Mouse (Mus musculus): Measurements from ENCODE around the gene Lasp1. TPM values are rescaled to one million over a fixed set of nuclear protein-coding genes. Genes with fewer than 3 reads are reported as not detected.

The Lasp1 gene
- polyA plus RNA-seq, 1 experiment from 2014 or later: 246 TPM

- H3K27me3 ChIP-seq: no peaks in the 10 kb centered on the region
- ChIA-PET POLR2A (interaction anchor here (1.0 to 15.1 kb wide), 4 partner anchors 9 to 19 kb away, joined by 3 to 133 read pairs (median 6); partner anchors contain the start of gene Lasp1), CTCF (interaction anchor here (7.5 kb wide), 1 partner anchor 8 kb away, joined by 32 read pairs; no protein-coding TSS in a partner anchor)
- in situ Hi-C loops (cut with MboI; ENCODE audit: low pct_unique_long_range_greater_than_20kb): no loop called here
- DNase-seq (ENCODE audit: low read depth, low spot score) (no peak), ATAC-seq (no peak)
- TF ChIP-seq CTCF (IDR thresholded peaks at IDR 0.05): no peak
Measured at GRCm38 (mm10) chr11:97809235-97810121, 10.7 kb downstream of the Lasp1 start.

- in situ Hi-C loops (cut with MboI; ENCODE audit: low pct_unique_long_range_greater_than_20kb): no loop called here
- CTCF ChIA-PET: interaction anchor here (7.5 kb wide), 1 partner anchor 9 kb away, joined by 32 read pairs; no protein-coding TSS in a partner anchor
- no peak for TF ChIP-seq CTCF (IDR thresholded peaks at IDR 0.05)
- H3K27me3 ChIP-seq: no peaks in the 10 kb centered on the region
- ATAC-seq (no peak), DNase-seq (ENCODE audit: low read depth, low spot score) (no peak)
- POLR2A ChIA-PET: interaction anchor here (2.3 to 15.1 kb wide), 2 partner anchors 10 kb away, joined by 8 to 133 read pairs; partner anchors contain the start of gene Lasp1
Measured at GRCm38 (mm10) chr11:97810356-97810755, 11.6 kb downstream of the Lasp1 start.

- ATAC-seq (no peak), DNase-seq (ENCODE audit: low read depth, low spot score) (no peak)
- in situ Hi-C loops (cut with MboI; ENCODE audit: low pct_unique_long_range_greater_than_20kb): no loop called here
- no peak for TF ChIP-seq CTCF (IDR thresholded peaks at IDR 0.05)
- POLR2A ChIA-PET: interaction anchor here (0.7 to 15.1 kb wide), 4 partner anchors 10 to 531 kb away, joined by 3 to 133 read pairs (median 6); partner anchors contain the start of gene Lasp1
- CTCF ChIA-PET: interaction anchor here (0.8 to 7.5 kb wide), 2 partner anchors 10 to 24 kb away, joined by 3 to 32 read pairs; no protein-coding TSS in a partner anchor
- no peaks in the 10 kb centered on the region for H3K27me3 ChIP-seq
Measured at GRCm38 (mm10) chr11:97810970-97811369, 12.2 kb downstream of the Lasp1 start.

GRCm38 (mm10) chr11:97811569-97812362 is 13.0 kb downstream of the Lasp1 start:
- no peak for TF ChIP-seq CTCF (IDR thresholded peaks at IDR 0.05)
- no peak for ATAC-seq
- POLR2A ChIA-PET: interaction anchor here (0.7 to 15.1 kb wide), 5 partner anchors 9 to 532 kb away, joined by 3 to 133 read pairs (median 4); partner anchors contain the start of gene Lasp1

GRCm38 (mm10) chr11:97812491-97812921 is 13.7 kb downstream of the Lasp1 start:
- ATAC-seq: no peak
- in situ Hi-C loops (cut with MboI; ENCODE audit: low pct_unique_long_range_greater_than_20kb): no loop called here
- H3K27me3 ChIP-seq: no peaks in the 10 kb centered on the region
- CTCF ChIA-PET: interaction anchor here (1.6 to 7.5 kb wide), 2 partner anchors 11 to 15 kb away, joined by 4 to 32 read pairs; no protein-coding TSS in a partner anchor
- no peak for TF ChIP-seq CTCF (IDR thresholded peaks at IDR 0.05)
- DNase-seq (ENCODE audit: low read depth, low spot score): no peak
- POLR2A ChIA-PET: interaction anchor here (0.6 to 15.1 kb wide), 2 partner anchors 13 to 382 kb away, joined by 6 to 133 read pairs; partner anchors contain the start of gene Lasp1

More at GRCm38 (mm10) chr11:97811569-97812362, 13.0 kb downstream of the Lasp1 start:
- no peaks in the 10 kb centered on the region for H3K27me3 ChIP-seq
- DNase-seq (ENCODE audit: low read depth, low spot score): no peak
- CTCF ChIA-PET: interaction anchor here (0.8 to 7.5 kb wide), 3 partner anchors 10 to 25 kb away, joined by 3 to 32 read pairs (median 4); no protein-coding TSS in a partner anchor
- in situ Hi-C loops (cut with MboI; ENCODE audit: low pct_unique_long_range_greater_than_20kb): no loop called here

GRCm38 (mm10) chr11:97813085-97813484 is 14.3 kb downstream of the Lasp1 start:
- DNase-seq (ENCODE audit: low read depth, low spot score) (no peak), ATAC-seq (no peak)
- ChIA-PET POLR2A (interaction anchor here (0.6 to 15.1 kb wide), 5 partner anchors 8 to 381 kb away, joined by 3 to 133 read pairs (median 6); partner anchors contain the start of gene Lasp1), CTCF (interaction anchor here (1.6 to 7.5 kb wide), 2 partner anchors 12 to 14 kb away, joined by 4 to 32 read pairs; no protein-coding TSS in a partner anchor)
- TF ChIP-seq CTCF (IDR thresholded peaks at IDR 0.05): no peak
- in situ Hi-C loops (cut with MboI; ENCODE audit: low pct_unique_long_range_greater_than_20kb): no loop called here
- H3K27me3 ChIP-seq: no peaks in the 10 kb centered on the region

- ATAC-seq (peak; percentile 37), DNase-seq (ENCODE audit: low read depth, low spot score) (no peak)
- CTCF ChIA-PET: interaction anchor here (1.6 to 7.5 kb wide), 2 partner anchors 12 to 13 kb away, joined by 4 to 32 read pairs; no protein-coding TSS in a partner anchor
- in situ Hi-C loops (cut with MboI; ENCODE audit: low pct_unique_long_range_greater_than_20kb): no loop called here
- no peaks in the 10 kb centered on the region for H3K27me3 ChIP-seq
- POLR2A ChIA-PET: interaction anchor here (0.5 to 15.1 kb wide), 5 partner anchors 9 to 51 kb away, joined by 3 to 133 read pairs (median 4); partner anchors contain the start of gene Lasp1
- TF ChIP-seq CTCF (IDR thresholded peaks at IDR 0.05): no peak
Measured at GRCm38 (mm10) chr11:97813746-97814515, 15.1 kb downstream of the Lasp1 start.

GRCm38 (mm10) chr11:97815736-97816135 is 16.9 kb downstream of the Lasp1 start:
- no peak for ATAC-seq
- no peak for DNase-seq (ENCODE audit: low read depth, low spot score)
- in situ Hi-C loops (cut with MboI; ENCODE audit: low pct_unique_long_range_greater_than_20kb): no loop called here
- no peak for TF ChIP-seq CTCF (IDR thresholded peaks at IDR 0.05)
- ChIA-PET POLR2A (interaction anchor here (15.1 kb wide), 1 partner anchor 16 kb away, joined by 133 read pairs; the partner anchor contains the start of gene Lasp1), CTCF (interaction anchor here (1.0 to 7.5 kb wide), 2 partner anchors 14 to 22 kb away, joined by 3 to 32 read pairs; no protein-coding TSS in a partner anchor)
- no peaks in the 10 kb centered on the region for H3K27me3 ChIP-seq

GRCm38 (mm10) chr11:97816176-97816575 is 17.4 kb downstream of the Lasp1 start:
- CTCF ChIA-PET: interaction anchor here (1.0 to 7.5 kb wide), 2 partner anchors 15 to 22 kb away, joined by 3 to 32 read pairs; no protein-coding TSS in a partner anchor
- H3K27me3 ChIP-seq: no peaks in the 10 kb centered on the region
- DNase-seq (ENCODE audit: low read depth, low spot score) (no peak), ATAC-seq (no peak)
- POLR2A ChIA-PET: interaction anchor here (0.6 to 15.1 kb wide), 2 partner anchors 8 to 16 kb away, joined by 3 to 133 read pairs; partner anchors contain the start of gene Lasp1
- TF ChIP-seq CTCF (IDR thresholded peaks at IDR 0.05): no peak
- in situ Hi-C loops (cut with MboI; ENCODE audit: low pct_unique_long_range_greater_than_20kb): no loop called here

All from Patski (cell line).